14 mouse cellular contexts compared by ENCODE assay signal in genomic region chr5:93154401-93154800, GRCm38 (mm10). TPM values are rescaled to one million over a fixed set of nuclear protein-coding genes. Genes with fewer than 3 reads are reported as not detected.
"Had no signal": no experiment of that assay in that cellular context is flagged by ENCODE, and none has a peak within 500 bp of the region (broad histone marks: within the 10 kb centered on the region; RNA-seq: fewer than 3 reads in every experiment).

No protein-coding gene starts in this region.

- DNase-seq: kidney, adult 18-20 months; kidney, postnatal 36 days; left cerebral cortex, postnatal 4 days; lung, adult 18-20 months; lung, postnatal 36 days; right cerebral cortex, postnatal 14 days; thymus, adult 2 months; thymus, postnatal 36 days had no signal

- H3K4me3 ChIP-seq: limb, embryonic 13.5 days; midbrain, embryonic 13.5 days had no signal

- H3K9ac ChIP-seq: limb, embryonic 13.5 days; liver, embryonic 14.5 days; midbrain, embryonic 13.5 days had no signal

- ATAC-seq: midbrain, embryonic 13.5 days had no signal

- H3K27me3 ChIP-seq: limb, embryonic 13.5 days; midbrain, embryonic 13.5 days had no signal

- H3K9me3 ChIP-seq: limb, embryonic 13.5 days; midbrain, embryonic 13.5 days had no signal

- H3K4me2 ChIP-seq: limb, embryonic 13.5 days; midbrain, embryonic 13.5 days had no signal

- H3K27ac ChIP-seq: limb, embryonic 13.5 days; liver, embryonic 14.5 days; midbrain, embryonic 13.5 days had no signal

RNA-seq across cellular contexts. Expression of gene 2010109A12Rik, which starts 51.9 kb away (rescaled TPM):
- total RNA-seq: midbrain, postnatal 0 days had no signal
- polyA plus RNA-seq: liver, adult 2 months; small intestine, adult 2 months had no signal
